Mouse (Mus musculus): ENCODE measurements at regions not wholly inside any gene's neighbourhood (a gene's known extent, or its start where the extent isn't known, plus 50 kb on each side); places are given as distances from the start of the nearest gene placed in this dataset.

DNA sequence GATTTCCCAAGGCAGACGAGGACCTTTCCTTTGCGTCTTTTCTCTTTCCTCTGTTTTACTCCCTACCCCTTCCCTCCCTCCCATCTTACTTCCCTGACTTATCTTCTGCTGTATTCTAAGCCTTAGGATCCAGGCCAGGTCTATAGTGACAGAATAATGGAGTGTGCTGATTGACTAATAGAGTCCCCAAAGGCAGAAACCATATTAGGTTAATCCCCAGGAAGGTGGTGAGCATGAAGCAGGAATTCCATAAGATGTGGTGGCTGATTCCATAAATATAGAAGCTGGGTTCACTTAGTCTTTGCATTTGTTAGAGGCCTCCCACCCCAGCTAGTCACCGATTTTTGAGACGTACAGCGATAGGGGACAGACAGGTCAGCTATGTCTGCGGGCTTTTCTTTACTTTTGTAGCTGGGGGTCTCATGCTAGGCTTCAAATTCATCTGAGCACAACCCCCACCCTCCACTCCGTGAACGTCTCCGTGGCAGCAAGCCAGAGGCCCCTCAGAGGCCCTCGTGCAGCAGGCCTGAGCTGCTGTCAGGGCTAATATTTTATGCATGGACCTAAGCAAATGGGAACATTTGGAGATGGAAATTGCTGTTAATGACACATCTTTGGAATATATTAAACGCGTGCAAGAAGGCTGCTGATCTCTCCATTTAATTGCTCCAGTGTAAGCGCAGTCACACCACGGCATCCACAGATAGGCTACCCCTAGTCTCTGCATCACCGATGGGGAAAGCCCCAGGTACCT is 145.8 kb upstream of the Rtl1 start:
- Histone ChIP-seq H3K9ac (replicated peaks; ENCODE audit: low read length, poor library complexity, severe bottlenecking) (0 out of 2 replicates have a peak overlapping the region, but pooled peaks have one; percentile 19), H3K9me3 (ENCODE audit: low read length) (no peaks in the 10 kb centered on the region), H3K4me1 (ENCODE audit: insufficient read depth, low read length) (no peaks in the 10 kb centered on the region), H3K36me3 (ENCODE audit: insufficient read depth, low read length) (peaks cover 26% of the 10 kb centered on the region), H3K27ac (ENCODE audit: low read depth, low read length) (0 out of 2 replicates have a peak overlapping the region, but pooled peaks have one; percentile 26), H3K4me2 (ENCODE audit: low read depth, low read length, poor library complexity, severe bottlenecking) (no peak overlapping the region), H3K4me3 (ENCODE audit: low read depth, low read length) (no peak overlapping the region), H3K27me3 (ENCODE audit: insufficient read depth, low read length) (no peaks in the 10 kb centered on the region)
- no peak for ATAC-seq (ENCODE audit: low FRiP score)
- peak; percentile 40 for DNase-seq (ENCODE audit: low spot score)
- WGBS, result 21% methylated on average over 15 of the region's 15 CpGs
- no peak for TF ChIP-seq CTCF (IDR thresholded peaks at IDR 0.05)

DNA sequence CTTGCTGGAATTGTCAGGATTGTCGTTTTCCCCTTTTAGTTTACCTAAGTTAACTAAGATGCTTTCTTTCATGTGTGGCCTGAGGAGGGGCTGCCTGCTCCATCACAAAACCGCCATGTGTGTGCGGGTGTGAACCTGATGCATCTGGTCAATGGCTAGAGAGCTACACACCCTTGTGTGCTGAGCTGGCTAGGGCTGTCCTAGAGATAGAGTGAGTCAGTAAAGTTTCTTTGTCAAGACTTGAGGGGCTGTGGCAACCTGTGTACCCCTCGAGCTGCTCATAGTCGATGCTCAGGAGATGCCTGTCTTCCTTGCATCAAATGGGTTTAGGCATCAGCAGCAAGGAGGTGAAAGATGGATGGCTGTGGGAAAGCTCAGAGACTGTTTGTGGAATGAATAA is 147.1 kb upstream of the Rtl1 start:
- peaks cover 18% of the 10 kb centered on the region for H3K36me3 ChIP-seq (ENCODE audit: insufficient read depth, low read length)
- DNase-seq (ENCODE audit: low spot score), result no peak
- no peaks in the 10 kb centered on the region for H3K4me1 ChIP-seq (ENCODE audit: insufficient read depth, low read length)
- no peak overlapping the region for H3K4me2 ChIP-seq (ENCODE audit: low read depth, low read length, poor library complexity, severe bottlenecking)
- TF ChIP-seq CTCF (IDR thresholded peaks at IDR 0.05), result no peak
- no peak for ATAC-seq (ENCODE audit: low FRiP score)
- WGBS, result 90% methylated on average over 5 of the region's 5 CpGs
- no peaks in the 10 kb centered on the region for H3K9me3 ChIP-seq (ENCODE audit: low read length)
- H3K9ac ChIP-seq (replicated peaks; ENCODE audit: low read length, poor library complexity, severe bottlenecking), result no peak overlapping the region
- no peak overlapping the region; the same call in 1 of the 2 replicates for H3K27ac ChIP-seq (ENCODE audit: low read depth, low read length)
- H3K4me3 ChIP-seq (ENCODE audit: low read depth, low read length), result no peak overlapping the region
- H3K27me3 ChIP-seq (ENCODE audit: insufficient read depth, low read length), result no peaks in the 10 kb centered on the region

DNA sequence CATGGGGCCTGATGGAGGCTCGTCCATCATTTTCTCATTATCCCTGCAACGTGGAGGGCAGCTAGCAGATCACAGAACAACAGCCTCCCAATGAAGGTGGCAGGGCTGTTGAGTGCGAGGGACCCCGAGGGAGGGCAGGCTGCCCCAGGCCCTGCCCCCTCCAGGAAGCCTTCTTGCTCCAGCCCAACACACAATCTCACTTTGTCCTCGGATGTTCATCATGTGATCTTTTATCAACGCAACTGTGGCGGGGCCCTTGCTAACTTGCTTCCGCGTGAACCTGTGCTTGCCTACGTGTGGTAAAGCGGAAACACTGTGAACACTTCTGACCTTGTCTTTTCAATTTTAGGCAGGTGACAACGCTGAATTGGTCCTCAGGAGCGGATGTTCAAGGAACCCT is 147.6 kb upstream of the Rtl1 start:
- WGBS, result 82% methylated on average over 13 of the region's 13 CpGs
- H3K9me3 ChIP-seq (ENCODE audit: low read length), result no peaks in the 10 kb centered on the region
- no peak for TF ChIP-seq CTCF (IDR thresholded peaks at IDR 0.05)
- ATAC-seq (ENCODE audit: low FRiP score), result no peak
- H3K27me3 ChIP-seq (ENCODE audit: insufficient read depth, low read length), result no peaks in the 10 kb centered on the region
- H3K27ac ChIP-seq (ENCODE audit: low read depth, low read length), result no peak overlapping the region
- no peak overlapping the region for H3K4me2 ChIP-seq (ENCODE audit: low read depth, low read length, poor library complexity, severe bottlenecking)
- peaks cover 13% of the 10 kb centered on the region for H3K36me3 ChIP-seq (ENCODE audit: insufficient read depth, low read length)
- DNase-seq (ENCODE audit: low spot score), result no peak
- no peaks in the 10 kb centered on the region for H3K4me1 ChIP-seq (ENCODE audit: insufficient read depth, low read length)
- H3K9ac ChIP-seq (replicated peaks; ENCODE audit: low read length, poor library complexity, severe bottlenecking), result no peak overlapping the region
- H3K4me3 ChIP-seq (ENCODE audit: low read depth, low read length), result no peak overlapping the region

DNA sequence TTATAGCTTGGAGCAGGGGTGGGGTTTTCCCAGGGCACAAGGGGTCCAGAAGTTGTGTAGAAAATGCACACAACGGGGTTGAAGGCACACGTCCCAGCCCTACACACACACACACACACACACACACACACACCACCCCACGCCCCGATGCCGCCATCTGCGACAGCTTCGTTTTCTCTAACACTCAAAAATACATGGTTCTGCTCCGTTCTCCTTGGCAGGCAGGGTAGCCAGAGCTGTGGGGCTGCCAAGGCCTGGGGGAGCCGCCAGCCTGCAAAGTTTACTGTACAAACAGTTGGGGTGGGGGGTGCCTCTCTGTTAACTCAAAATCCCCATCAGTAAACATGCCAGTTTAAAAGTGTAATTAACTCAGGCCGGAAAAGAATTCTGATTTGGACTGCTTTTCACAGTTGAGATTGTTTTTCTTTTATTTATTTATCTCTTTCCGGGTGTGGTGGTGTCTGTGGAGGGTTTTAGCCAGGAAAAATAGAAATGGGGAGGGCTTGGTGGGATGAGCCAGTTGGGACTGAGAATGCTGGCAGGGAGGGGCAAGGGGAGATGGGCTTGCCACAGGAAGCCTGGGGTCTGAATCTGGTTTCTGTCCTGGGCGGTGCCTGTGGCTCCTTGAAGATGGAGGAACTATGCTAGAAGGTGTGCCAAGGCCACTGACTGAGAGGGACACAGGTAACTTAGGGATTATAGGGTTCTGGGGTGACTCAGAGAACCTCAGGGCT is 148.4 kb upstream of the Rtl1 start:
- DNase-seq (ENCODE audit: low spot score) (no peak), ATAC-seq (ENCODE audit: low FRiP score) (no peak)
- Histone ChIP-seq H3K36me3 (ENCODE audit: insufficient read depth, low read length) (peaks cover 8% of the 10 kb centered on the region), H3K4me3 (ENCODE audit: low read depth, low read length) (no peak overlapping the region), H3K9me3 (ENCODE audit: low read length) (no peaks in the 10 kb centered on the region), H3K27me3 (ENCODE audit: insufficient read depth, low read length) (no peaks in the 10 kb centered on the region), H3K4me1 (ENCODE audit: insufficient read depth, low read length) (no peaks in the 10 kb centered on the region), H3K9ac (replicated peaks; ENCODE audit: low read length, poor library complexity, severe bottlenecking) (no peak overlapping the region), H3K27ac (ENCODE audit: low read depth, low read length) (no peak overlapping the region), H3K4me2 (ENCODE audit: low read depth, low read length, poor library complexity, severe bottlenecking) (no peak overlapping the region)
- 79% methylated on average over 12 of the region's 12 CpGs for WGBS
- TF ChIP-seq CTCF (IDR thresholded peaks at IDR 0.05), result no peak

DNA sequence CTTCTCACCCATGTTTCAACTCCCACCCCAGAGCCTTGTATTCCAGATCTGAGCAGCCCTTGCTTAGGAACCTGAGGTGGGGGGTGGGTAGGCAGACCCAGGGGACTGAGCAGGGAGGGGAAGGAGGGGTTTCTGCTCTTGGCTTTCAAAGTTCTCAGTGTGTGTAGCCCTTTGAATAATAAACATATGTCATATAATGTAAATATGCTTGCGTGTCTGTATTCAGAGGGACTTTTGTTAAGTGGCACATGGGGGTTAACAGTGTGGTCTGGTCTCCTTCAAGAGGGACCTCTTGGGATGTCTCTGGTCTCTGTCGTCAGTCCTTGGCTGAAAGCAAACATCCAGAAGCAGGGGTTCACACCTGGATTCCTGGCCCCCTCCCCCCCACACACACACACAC is 149.1 kb upstream of the Rtl1 start:
- 0 out of 2 replicates have a peak overlapping the region, but pooled peaks have one; percentile 38 for H3K27ac ChIP-seq (ENCODE audit: low read depth, low read length)
- H3K9me3 ChIP-seq (ENCODE audit: low read length), result no peaks in the 10 kb centered on the region
- peak overlapping the region; percentile 43; the same call in 1 of the 2 replicates for H3K4me2 ChIP-seq (ENCODE audit: low read depth, low read length, poor library complexity, severe bottlenecking)
- ATAC-seq (ENCODE audit: low FRiP score), result 0 out of 2 replicates have a peak, but pooled peaks have one; percentile 2
- H3K4me1 ChIP-seq (ENCODE audit: insufficient read depth, low read length), result no peaks in the 10 kb centered on the region
- 48% methylated on average over 2 of the region's 2 CpGs for WGBS
- peaks cover 2% of the 10 kb centered on the region; the same call in 1 of the 2 replicates for H3K36me3 ChIP-seq (ENCODE audit: insufficient read depth, low read length)
- no peak for TF ChIP-seq CTCF (IDR thresholded peaks at IDR 0.05)
- H3K4me3 ChIP-seq (ENCODE audit: low read depth, low read length), result no peak overlapping the region
- no peak for DNase-seq (ENCODE audit: low spot score)
- no peak overlapping the region for H3K9ac ChIP-seq (replicated peaks; ENCODE audit: low read length, poor library complexity, severe bottlenecking)
- no peaks in the 10 kb centered on the region for H3K27me3 ChIP-seq (ENCODE audit: insufficient read depth, low read length)

Measured in midbrain, postnatal 0 days (tissue).